Mouse (Mus musculus) heart, embryonic 11.5 days (tissue): ENCODE results near the gene Hdhd3. TPM values are rescaled to one million over a fixed set of nuclear protein-coding genes. Genes with fewer than 3 reads are reported as not detected.

Experiments used
- ATAC-seq: fragments of 200-750 bp; cut with Nextera tagmentation; replicated peaks from 2 replicates; pipeline ENCODE4 v1.8.0; 2017; ENCODE audit warnings: moderate library complexity; ENCODE audit not compliant: insufficient number of reproducible peaks, low FRiP score, low TSS enrichment
- H3K27ac ChIP-seq: fragments of 300-500 bp; sonication (generic); 2 replicates; pipeline ENCODE4 v1.5.1; 2014; ENCODE audit warnings: mild to moderate bottlenecking, low read depth, low read length
- H3K27me3 ChIP-seq: fragments of 300-500 bp; sonication (generic); 2 replicates; pipeline ENCODE4 v1.6.1; 2014; ENCODE audit warnings: mild to moderate bottlenecking, low read length, mixed read lengths; ENCODE audit not compliant: control insufficient read depth, insufficient read depth
- H3K36me3 ChIP-seq: fragments of 300-500 bp; sonication (generic); 2 replicates; pipeline ENCODE4 v1.6.1; 2014; ENCODE audit warnings: mild to moderate bottlenecking, low read length, moderate library complexity, mixed read lengths; ENCODE audit not compliant: control insufficient read depth, insufficient read depth
- H3K4me1 ChIP-seq: fragments of 300-500 bp; sonication (generic); 2 replicates; pipeline ENCODE4 v1.6.1; 2014; ENCODE audit warnings: low read length; ENCODE audit not compliant: control insufficient read depth, insufficient read depth
- H3K4me2 ChIP-seq: fragments of 300-500 bp; sonication (generic); 2 replicates; pipeline ENCODE4 v1.6.1; 2014; ENCODE audit warnings: mild to moderate bottlenecking, moderate library complexity
- H3K4me3 ChIP-seq: fragments of 300-500 bp; sonication (generic); 2 replicates; pipeline ENCODE4 v1.5.1; 2014; ENCODE audit warnings: low read depth, low read length
- H3K9ac ChIP-seq: fragments of 300-500 bp; sonication (generic); 2 replicates; pipeline ENCODE4 v1.6.1; 2014; ENCODE audit warnings: mild to moderate bottlenecking, low read depth, low read length, moderate library complexity
- H3K9me3 ChIP-seq: fragments of 300-500 bp; sonication (generic); replicated peaks from 2 replicates; pipeline ENCODE4 v1.6.1; 2016; ENCODE audit warnings: low read length; ENCODE audit not compliant: control insufficient read depth
- WGBS: fragments of 180-500 bp; shearing (Covaris S2); extraction: QIAGEN DNeasy Blood & Tissue Kit; methylation state at CpG from one replicate; pipeline ENCODE4 v1.1.7; 2014; ENCODE audit not compliant: insufficient replicate concordance; 5-methylcytosine and 5-hydroxymethylcytosine counted together
- polyA plus RNA-seq: library from polyadenylated mRNA; unstranded; fragments of >200 nt; fragmentation: Nextera tagmentation; extraction: Ambion mirVana; gene quantifications from 2 replicates; pipeline ENCODE4 v1.2.1, GENCODE M21; 2014

Hdhd3 gene
- polyA plus RNA-seq, 1 experiment from 2014 or later: 6.7 TPM

- ATAC-seq: no peak
- 47% methylated on average over 5 of the region's 5 CpGs for WGBS
- no peak overlapping the region for H3K27ac ChIP-seq
Observed at GRCm38 (mm10) chr4:62454995-62455394, 48.3 kb downstream of the Hdhd3 start.

More at GRCm38 (mm10) chr4:62454995-62455394, 48.3 kb downstream of the Hdhd3 start:
- Histone ChIP-seq H3K4me1 (no peaks in the 10 kb centered on the region), H3K36me3 (no peaks in the 10 kb centered on the region), H3K27me3 (no peaks in the 10 kb centered on the region), H3K9me3 (no peaks in the 10 kb centered on the region), H3K9ac (no peak overlapping the region), H3K4me3 (no peak overlapping the region), H3K4me2 (no peak overlapping the region)

Other genes with a start within 250 kb of the Hdhd3 start
- gene Slc31a2, start 240.9 kb downstream of the Hdhd3 start, polyA plus RNA-seq: 14.4 and 15.4 TPM in 2 replicates
- 15.9 and 17.6 TPM in 2 replicates for gene Fkbp15, start 142.9 kb downstream of the Hdhd3 start, polyA plus RNA-seq
- 39.0 and 48.7 TPM in 2 replicates for gene Slc31a1, start 142.7 kb downstream of the Hdhd3 start, polyA plus RNA-seq
- 101 and 103 TPM in 2 replicates for gene Cdc26, start 94.8 kb downstream of the Hdhd3 start, polyA plus RNA-seq
- 17.0 and 18.0 TPM in 2 replicates for gene Prpf4, start 94.7 kb downstream of the Hdhd3 start, polyA plus RNA-seq
- gene Rnf183, start 68.2 kb downstream of the Hdhd3 start, polyA plus RNA-seq: not detected in 2 replicates
- 2.9 and 3.0 TPM in 2 replicates for gene Wdr31, start 32.6 kb downstream of the Hdhd3 start, polyA plus RNA-seq
- gene Bspry, start 23.4 kb downstream of the Hdhd3 start, polyA plus RNA-seq: 0.52 and 0.83 TPM in 2 replicates
- gene Alad, start 16.5 kb upstream of the Hdhd3 start, polyA plus RNA-seq: 117 and 140 TPM in 2 replicates
- gene Pole3, start 21.6 kb upstream of the Hdhd3 start, polyA plus RNA-seq: 59.4 and 64.1 TPM in 2 replicates
- gene 4933430I17Rik, start 21.9 kb upstream of the Hdhd3 start, polyA plus RNA-seq: 0.34 and 0.87 TPM in 2 replicates
- 49.8 and 54.3 TPM in 2 replicates for gene Rgs3, start 56.4 kb upstream of the Hdhd3 start, polyA plus RNA-seq